Mouse (Mus musculus) erythroblast, embryonic 14.5 days (primary cell): ENCODE results near the gene Mep1a. TPM values are rescaled to one million over a fixed set of nuclear protein-coding genes. Genes with fewer than 3 reads are reported as not detected.

Experiments
- H3K27me3 ChIP-seq: 2 replicates; pipeline ENCODE4 v1.6.1; 2012; ENCODE audit warnings: inconsistent platforms; ENCODE audit not compliant: control insufficient read depth
- H3K36me3 ChIP-seq: 2 replicates; pipeline ENCODE4 v1.6.1; 2012; ENCODE audit warnings: mild to moderate bottlenecking, inconsistent platforms; ENCODE audit not compliant: control insufficient read depth
- H3K4me1 ChIP-seq: 2 replicates; pipeline ENCODE4 v1.6.1; 2012; ENCODE audit warnings: inconsistent platforms; ENCODE audit not compliant: control insufficient read depth
- H3K4me3 ChIP-seq: replicated peaks from 2 replicates; pipeline ENCODE3; 2012; ENCODE audit warnings: moderate library complexity, mild to moderate bottlenecking, inconsistent platforms
- H3K9me3 ChIP-seq: 2 replicates; pipeline ENCODE4 v1.6.1; 2012; ENCODE audit warnings: low read length, inconsistent platforms, mixed read lengths; ENCODE audit not compliant: control insufficient read depth
- GATA1 ChIP-seq: IDR thresholded peaks from 2 replicates; pipeline ENCODE4 v1.6.1; 2012; ENCODE audit warnings: low read length, inconsistent platforms, mixed read lengths
- TAL1 ChIP-seq: IDR thresholded peaks from 3 replicates; pipeline ENCODE4 v1.6.1; 2012; ENCODE audit warnings: low read length, inconsistent platforms, mixed read lengths
- polyA plus RNA-seq: library from polyadenylated mRNA; stranded (reverse); fragments of >175 nt; gene quantifications from 2 replicates; pipeline ENCODE4 v1.2.3, GENCODE M21; 2012

The Mep1a gene
- polyA plus RNA-seq, 1 experiment: not detected

- no peaks in the 10 kb centered on the region for H3K27me3 ChIP-seq
- TF ChIP-seq GATA1 (no peak), TAL1 (no peak)
- no peak overlapping the region for H3K4me3 ChIP-seq
- no peaks in the 10 kb centered on the region for H3K36me3 ChIP-seq
- no peaks in the 10 kb centered on the region for H3K9me3 ChIP-seq
- H3K4me1 ChIP-seq: no peaks in the 10 kb centered on the region
Observed at GRCm38 (mm10) chr17:43451216-43451615, 51.4 kb downstream of the Mep1a start.

- no peaks in the 10 kb centered on the region for H3K27me3 ChIP-seq
- no peak overlapping the region for H3K4me3 ChIP-seq
- no peaks in the 10 kb centered on the region for H3K36me3 ChIP-seq
- TF ChIP-seq TAL1 (no peak), GATA1 (no peak)
- no peaks in the 10 kb centered on the region for H3K9me3 ChIP-seq
- no peaks in the 10 kb centered on the region for H3K4me1 ChIP-seq
Observed at GRCm38 (mm10) chr17:43434485-43434884, 68.1 kb downstream of the Mep1a start.

- H3K4me1 ChIP-seq: no peaks in the 10 kb centered on the region
- no peak for TF ChIP-seq TAL1
- TF ChIP-seq GATA1: no peak
- H3K4me3 ChIP-seq: no peak overlapping the region
- no peaks in the 10 kb centered on the region for H3K36me3 ChIP-seq
- no peaks in the 10 kb centered on the region for H3K9me3 ChIP-seq
- H3K27me3 ChIP-seq: no peaks in the 10 kb centered on the region
Observed at GRCm38 (mm10) chr17:43431692-43432091, 70.9 kb downstream of the Mep1a start.

Other genes starting within 250 kb of the Mep1a start
- gene Adgrf1, start 232.5 kb downstream of the Mep1a start, polyA plus RNA-seq: not detected in 2 replicates
- gene Adgrf5, start 142.4 kb downstream of the Mep1a start, polyA plus RNA-seq: not detected in 2 replicates
- not detected in 2 replicates for gene Ankrd66, start 40.8 kb upstream of the Mep1a start, polyA plus RNA-seq
- gene Pla2g7, start 65.3 kb upstream of the Mep1a start, polyA plus RNA-seq: 0.02 TPM in 1 of 2 replicates, not detected in the other
- not detected in 2 replicates for gene Tdrd6, start 127.5 kb upstream of the Mep1a start, polyA plus RNA-seq
- not detected in 2 replicates for gene Slc25a27, start 164.4 kb upstream of the Mep1a start, polyA plus RNA-seq
- not detected in 2 replicates for gene Cyp39a1, start 164.6 kb upstream of the Mep1a start, polyA plus RNA-seq